Mouse (Mus musculus): ENCODE measurements at regions not wholly inside any gene's neighbourhood (a gene's known extent, or its start where the extent isn't known, plus 50 kb on each side); places are given as distances from the start of the nearest gene placed in this dataset.

DNA sequence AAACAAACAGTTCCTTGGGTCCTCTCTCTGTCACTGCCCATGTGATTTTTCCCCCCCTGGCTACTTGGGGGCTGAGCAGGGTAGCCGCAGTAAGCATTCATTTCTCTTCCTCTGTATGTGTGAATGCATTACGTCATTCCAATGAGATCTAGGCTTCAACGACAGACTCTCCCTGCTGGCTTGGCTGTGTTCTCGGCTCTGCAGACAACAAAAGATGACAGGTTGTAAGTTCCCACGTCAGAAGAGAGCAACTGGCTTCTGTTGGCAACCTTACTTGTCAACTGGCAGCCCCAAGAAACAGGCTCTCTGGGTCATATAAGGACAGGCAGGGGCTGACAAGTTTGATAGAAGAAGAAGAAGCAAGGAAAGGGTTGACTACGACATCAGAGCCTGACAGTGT, 423.4 kb downstream of the Sorl1 start:
- ATAC-seq (ENCODE audit: low FRiP score, low read depth), result no peak
- Histone ChIP-seq H3K36me3 (no peaks in the 10 kb centered on the region), H3K27me3 (no peaks in the 10 kb centered on the region), H3K4me1 (peaks cover 32% of the 10 kb centered on the region), H3K27ac (no peak overlapping the region), H3K9ac (no peak overlapping the region), H3K4me3 (no peak overlapping the region), H3K4me2 (replicated peaks) (no peak overlapping the region), H3K9me3 (no peaks in the 10 kb centered on the region)
- 45% methylated on average over 6 of the region's 6 CpGs for WGBS

GRCm38 (mm10) chr9:41699031-41699430, 425.1 kb downstream of the Sorl1 start:
- Histone ChIP-seq H3K9ac (no peak overlapping the region), H3K36me3 (no peaks in the 10 kb centered on the region), H3K4me2 (replicated peaks) (no peak overlapping the region), H3K4me3 (no peak overlapping the region), H3K27ac (no peak overlapping the region), H3K27me3 (no peaks in the 10 kb centered on the region), H3K9me3 (no peaks in the 10 kb centered on the region), H3K4me1 (peaks cover 18% of the 10 kb centered on the region)
- ATAC-seq (ENCODE audit: low FRiP score, low read depth), result no peak
- WGBS, result 66% methylated on average over 4 of the region's 4 CpGs

- peaks cover 18% of the 10 kb centered on the region for H3K4me1 ChIP-seq
- H3K9me3 ChIP-seq, result no peaks in the 10 kb centered on the region
- no peak overlapping the region; the same call in 1 of the 2 replicates for H3K27ac ChIP-seq
- H3K4me3 ChIP-seq, result no peak overlapping the region
- H3K36me3 ChIP-seq, result no peaks in the 10 kb centered on the region
- H3K4me2 ChIP-seq (replicated peaks), result peak overlapping the region; percentile 28
- ATAC-seq (ENCODE audit: low FRiP score, low read depth), result no peak
- H3K9ac ChIP-seq, result no peak overlapping the region
- WGBS, result 45% methylated on average over 24 of the region's 24 CpGs
- H3K27me3 ChIP-seq, result no peaks in the 10 kb centered on the region
These were observed 426.3 kb downstream of the Sorl1 start for GRCm38 (mm10) chr9:41697611-41698467.

GRCm38 (mm10) chr9:41697160-41697559, 426.9 kb downstream of the Sorl1 start:
- Histone ChIP-seq H3K27ac (no peak overlapping the region), H3K4me2 (replicated peaks) (no peak overlapping the region), H3K9me3 (no peaks in the 10 kb centered on the region), H3K4me1 (peaks cover 18% of the 10 kb centered on the region), H3K4me3 (no peak overlapping the region), H3K9ac (no peak overlapping the region), H3K36me3 (no peaks in the 10 kb centered on the region), H3K27me3 (no peaks in the 10 kb centered on the region)
- ATAC-seq (ENCODE audit: low FRiP score, low read depth), result no peak

- H3K9ac ChIP-seq, result no peak overlapping the region
- no peaks in the 10 kb centered on the region for H3K27me3 ChIP-seq
- no peak overlapping the region for H3K4me3 ChIP-seq
- WGBS, result 61% methylated on average over 1 of the region's 1 CpGs
- no peak overlapping the region for H3K4me2 ChIP-seq (replicated peaks)
- peaks cover 8% of the 10 kb centered on the region for H3K4me1 ChIP-seq
- no peak for ATAC-seq (ENCODE audit: low FRiP score, low read depth)
- no peak overlapping the region for H3K27ac ChIP-seq
- no peaks in the 10 kb centered on the region for H3K36me3 ChIP-seq
- no peaks in the 10 kb centered on the region for H3K9me3 ChIP-seq
These were observed 441.2 kb downstream of the Sorl1 start for GRCm38 (mm10) chr9:41682911-41683310.

DNA sequence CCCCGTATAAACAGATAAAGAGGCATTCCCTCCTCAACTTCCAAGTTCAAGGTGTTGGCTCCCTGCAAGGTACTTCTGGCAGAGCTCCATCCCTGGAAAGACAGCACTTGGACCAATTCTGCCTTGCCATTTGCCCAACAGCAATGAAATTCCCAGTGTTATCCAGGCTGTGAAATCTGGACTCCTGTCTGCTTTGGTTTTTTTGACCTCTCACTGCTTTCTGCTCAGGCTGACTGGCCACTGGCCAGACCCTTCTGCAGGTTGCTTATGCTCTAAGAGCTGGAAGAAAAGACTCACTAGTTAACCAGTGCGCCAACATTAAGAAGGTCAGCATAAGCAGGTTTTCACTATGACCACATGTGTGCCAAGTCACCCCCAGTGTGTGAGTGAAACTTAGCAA, 448.4 kb downstream of the Sorl1 start:
- no peak for ATAC-seq (ENCODE audit: low FRiP score, low read depth)
- H3K4me3 ChIP-seq, result no peak overlapping the region
- H3K4me2 ChIP-seq (replicated peaks), result no peak overlapping the region
- 87% methylated on average over 2 of the region's 2 CpGs for WGBS
- H3K9ac ChIP-seq, result no peak overlapping the region
- H3K4me1 ChIP-seq, result peaks cover 13% of the 10 kb centered on the region
- H3K9me3 ChIP-seq, result 0 out of 2 replicates have a peak, but pooled peaks cover 5% of the 10 kb centered on the region
- peak overlapping the region; percentile 34; the same call in 1 of the 2 replicates for H3K27ac ChIP-seq
- no peaks in the 10 kb centered on the region for H3K27me3 ChIP-seq
- no peaks in the 10 kb centered on the region for H3K36me3 ChIP-seq

GRCm38 (mm10) chr9:41672958-41673357, 451.1 kb downstream of the Sorl1 start:
- H3K9ac ChIP-seq, result no peak overlapping the region
- no peak for ATAC-seq (ENCODE audit: low FRiP score, low read depth)
- peaks cover 13% of the 10 kb centered on the region for H3K4me1 ChIP-seq
- no peak overlapping the region for H3K4me3 ChIP-seq
- 19% methylated on average over 2 of the region's 2 CpGs for WGBS
- 0 out of 2 replicates have a peak, but pooled peaks cover 5% of the 10 kb centered on the region for H3K9me3 ChIP-seq
- H3K27ac ChIP-seq, result no peak overlapping the region
- H3K36me3 ChIP-seq, result no peaks in the 10 kb centered on the region
- no peaks in the 10 kb centered on the region for H3K27me3 ChIP-seq
- no peak overlapping the region for H3K4me2 ChIP-seq (replicated peaks)

GRCm38 (mm10) chr9:41668741-41669140, 455.4 kb downstream of the Sorl1 start:
- Histone ChIP-seq H3K9ac (no peak overlapping the region), H3K27me3 (no peaks in the 10 kb centered on the region), H3K9me3 (0 out of 2 replicates have a peak, but pooled peaks cover 5% of the 10 kb centered on the region), H3K4me1 (peaks cover 13% of the 10 kb centered on the region), H3K4me2 (replicated peaks) (no peak overlapping the region), H3K27ac (no peak overlapping the region), H3K36me3 (no peaks in the 10 kb centered on the region), H3K4me3 (no peak overlapping the region)
- WGBS, result 80% methylated on average over 1 of the region's 1 CpGs
- ATAC-seq (ENCODE audit: low FRiP score, low read depth), result no peak

DNA sequence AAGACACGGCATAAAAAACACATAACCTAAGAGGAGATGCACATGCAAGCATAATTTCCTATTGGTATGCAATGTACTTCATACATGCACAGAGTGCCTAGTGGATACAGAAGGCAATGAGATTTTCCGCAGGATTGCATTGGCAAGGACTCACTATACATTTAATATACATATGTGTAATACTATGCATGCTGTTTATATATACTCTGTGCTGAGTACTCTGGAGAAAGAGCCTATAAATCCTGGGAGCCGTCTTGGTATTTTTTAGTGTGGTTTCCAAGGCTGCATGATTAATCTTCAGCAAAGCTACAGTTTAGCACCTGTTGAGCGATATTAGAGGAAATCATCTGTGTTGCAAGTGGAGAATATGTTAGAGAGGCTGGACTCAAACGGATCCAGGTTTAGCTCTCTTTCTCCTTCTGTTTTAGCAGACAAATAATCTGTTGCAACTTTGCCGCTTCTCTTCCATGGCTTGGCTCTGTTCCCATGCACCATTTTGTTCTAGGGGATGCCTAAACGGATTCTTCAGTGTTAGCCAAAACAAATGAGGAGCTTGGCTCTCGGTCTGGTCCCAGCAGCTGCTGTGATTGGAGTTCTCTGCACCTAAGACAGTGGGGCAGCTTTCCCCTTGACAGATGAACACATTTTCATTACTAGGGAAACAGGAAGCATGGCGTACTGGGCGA, 459.0 kb downstream of the Sorl1 start:
- H3K9me3 ChIP-seq, result no peaks in the 10 kb centered on the region
- WGBS, result 70% methylated on average over 10 of the region's 10 CpGs
- H3K36me3 ChIP-seq, result no peaks in the 10 kb centered on the region
- H3K4me2 ChIP-seq (replicated peaks), result no peak overlapping the region
- ATAC-seq (ENCODE audit: low FRiP score, low read depth), result no peak
- 0 out of 2 replicates have a peak, but pooled peaks cover 4% of the 10 kb centered on the region for H3K4me1 ChIP-seq
- no peaks in the 10 kb centered on the region for H3K27me3 ChIP-seq
- H3K27ac ChIP-seq, result 0 out of 2 replicates have a peak overlapping the region, but pooled peaks have one; percentile 28
- no peak overlapping the region for H3K4me3 ChIP-seq
- no peak overlapping the region for H3K9ac ChIP-seq

DNA sequence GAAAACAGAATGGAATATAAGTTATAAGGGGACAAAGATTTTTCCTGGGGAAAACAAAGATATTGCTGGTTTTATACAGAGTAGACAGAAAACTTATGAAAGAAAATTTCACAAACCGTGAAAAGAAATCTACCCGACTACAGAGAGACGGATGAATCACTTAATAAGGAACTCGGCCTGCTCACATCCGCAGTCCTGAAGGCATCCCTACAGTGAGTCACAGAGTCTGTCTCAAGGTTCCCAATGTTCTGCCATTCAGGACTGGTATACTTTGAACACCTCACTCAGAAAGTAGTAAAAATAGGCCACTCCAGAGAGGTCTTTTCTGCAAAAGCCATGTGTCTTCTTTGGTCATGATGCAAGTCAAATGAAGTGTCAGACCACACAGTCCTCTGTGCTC, 463.5 kb downstream of the Sorl1 start:
- Histone ChIP-seq H3K9ac (no peak overlapping the region), H3K27me3 (no peaks in the 10 kb centered on the region), H3K4me1 (0 out of 2 replicates have a peak, but pooled peaks cover 4% of the 10 kb centered on the region), H3K4me2 (replicated peaks) (no peak overlapping the region), H3K27ac (no peak overlapping the region), H3K4me3 (no peak overlapping the region), H3K9me3 (no peaks in the 10 kb centered on the region), H3K36me3 (no peaks in the 10 kb centered on the region)
- WGBS, result 94% methylated on average over 5 of the region's 5 CpGs
- ATAC-seq (ENCODE audit: low FRiP score, low read depth), result no peak

DNA sequence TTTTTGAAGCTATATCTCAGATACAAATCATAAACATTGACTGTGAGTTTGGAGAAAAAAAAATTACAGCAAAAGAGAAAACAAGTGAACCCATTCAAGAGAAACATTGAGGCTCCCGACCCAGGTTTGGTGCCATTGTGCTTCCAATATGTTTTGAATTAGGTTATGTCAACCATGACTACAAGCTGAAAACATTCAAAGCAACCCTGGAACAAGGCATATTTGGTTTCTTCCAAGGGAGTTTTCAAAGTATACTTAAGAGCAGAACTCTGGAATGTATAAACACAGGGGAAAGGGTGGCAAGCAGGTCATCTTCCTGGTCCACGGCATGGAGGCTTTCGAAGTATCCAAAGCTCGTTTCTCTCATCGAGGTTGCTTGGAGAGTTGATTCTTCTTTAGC, 464.1 kb downstream of the Sorl1 start:
- Histone ChIP-seq H3K9me3 (no peaks in the 10 kb centered on the region), H3K9ac (no peak overlapping the region), H3K4me2 (replicated peaks) (no peak overlapping the region), H3K4me3 (no peak overlapping the region), H3K4me1 (0 out of 2 replicates have a peak, but pooled peaks cover 2% of the 10 kb centered on the region), H3K36me3 (no peaks in the 10 kb centered on the region), H3K27me3 (no peaks in the 10 kb centered on the region), H3K27ac (no peak overlapping the region)
- 74% methylated on average over 5 of the region's 5 CpGs for WGBS
- no peak for ATAC-seq (ENCODE audit: low FRiP score, low read depth)

DNA sequence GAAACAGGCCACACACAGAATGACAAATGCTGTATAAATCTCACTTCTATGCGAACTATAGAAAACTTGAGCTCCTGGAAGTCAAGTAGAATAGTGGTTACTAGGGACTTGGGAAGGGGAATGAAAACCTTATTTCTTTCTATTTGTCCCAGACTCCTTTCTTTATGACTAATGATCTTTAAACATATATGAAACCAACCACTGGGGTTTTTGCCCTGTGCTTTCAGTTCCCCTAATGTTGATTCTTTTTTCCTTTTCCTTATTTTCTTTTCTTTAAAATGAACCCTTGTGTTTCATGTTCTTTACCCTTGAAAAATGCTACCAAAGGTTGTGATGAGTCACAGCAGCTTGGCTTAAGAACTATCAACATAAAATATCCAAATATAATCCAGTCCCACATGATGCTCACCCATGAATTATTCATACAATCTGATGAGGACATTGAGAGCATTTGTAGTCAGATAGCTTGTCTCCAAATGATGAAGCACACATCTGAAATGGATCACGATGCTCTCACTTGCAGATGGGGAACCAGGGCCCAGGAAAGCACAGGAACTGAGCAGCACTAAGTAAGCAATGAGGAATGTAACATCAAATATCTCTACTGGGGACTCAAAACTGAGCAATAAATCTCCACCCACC, 470.2 kb upstream of the Ubash3b start:
- H3K9me3 ChIP-seq, result no peaks in the 10 kb centered on the region
- no peaks in the 10 kb centered on the region for H3K36me3 ChIP-seq
- H3K27ac ChIP-seq, result no peak overlapping the region
- no peak overlapping the region for H3K4me3 ChIP-seq
- WGBS, result 82% methylated on average over 2 of the region's 2 CpGs
- ATAC-seq (ENCODE audit: low FRiP score, low read depth), result no peak
- H3K4me1 ChIP-seq, result no peaks in the 10 kb centered on the region
- no peak overlapping the region for H3K9ac ChIP-seq
- H3K27me3 ChIP-seq, result no peaks in the 10 kb centered on the region
- no peak overlapping the region for H3K4me2 ChIP-seq (replicated peaks)
